Mouse (Mus musculus): ENCODE data around the gene Nfx1.

DNA sequence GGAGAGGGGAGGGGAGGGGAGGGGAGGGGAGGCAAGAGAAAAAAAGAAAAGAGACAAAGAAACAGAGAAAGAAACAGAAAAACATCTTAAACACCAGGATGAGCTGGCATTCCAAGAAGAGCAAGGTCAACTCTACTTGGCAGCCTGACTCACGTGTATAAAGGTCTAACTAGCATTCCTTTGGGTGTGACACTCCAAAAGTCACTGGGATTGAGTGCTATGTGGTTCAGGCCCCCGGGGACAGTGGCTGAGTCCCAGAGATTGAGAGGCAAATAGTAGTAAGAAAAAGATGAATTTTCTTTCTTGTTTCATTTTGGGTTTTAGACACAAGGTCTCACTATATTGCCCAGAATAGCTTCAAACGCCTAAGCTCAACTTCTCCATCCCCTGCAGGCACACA is 67.2 kb downstream of the Nfx1 start:
- no peak for TF ChIP-seq CTCF (IDR thresholded peaks at IDR 0.05; ENCODE audit: extremely low read depth, insufficient read length, insufficient replicate concordance, low read depth, low read length)
- TF ChIP-seq POLR2A (IDR thresholded peaks at IDR 0.05; ENCODE audit: low read depth, low read length), result no peak

All from small intestine, adult 2 months (tissue).